Mouse (Mus musculus): ENCODE data around the gene Polr3e. TPM values are rescaled to one million over a fixed set of nuclear protein-coding genes. Genes with fewer than 3 reads are reported as not detected.

The Polr3e gene
- polyA plus RNA-seq, 1 experiment from 2014 or later, result 9.3 TPM

- Histone ChIP-seq H3K9ac (replicated peaks) (peak overlapping the region; percentile 31; the same call in 1 of the 2 replicates), H3K4me2 (ENCODE audit: low read depth, low read length) (peak overlapping the region; percentile 86), H3K36me3 (replicated peaks; ENCODE audit: insufficient read depth, low read length) (no peaks in the 10 kb centered on the region; the same call in 1 of the 2 replicates), H3K4me1 (ENCODE audit: insufficient read depth) (0 out of 2 replicates have a peak, but pooled peaks cover 5% of the 10 kb centered on the region), H3K4me3 (ENCODE audit: low read depth, low read length) (peak overlapping the region; percentile 91), H3K9me3 (ENCODE audit: low read length) (no peaks in the 10 kb centered on the region), H3K27me3 (ENCODE audit: insufficient read depth, low read length) (no peaks in the 10 kb centered on the region), H3K27ac (ENCODE audit: low read depth) (no peak overlapping the region)
- DNase-seq, result no peak
- ATAC-seq, result no peak
- TF ChIP-seq EP300 (IDR thresholded peaks at IDR 0.05; ENCODE audit: low read depth) (peak; percentile 71), CTCF (IDR thresholded peaks at IDR 0.05; ENCODE audit: low read depth) (no peak)
- WGBS (ENCODE audit: insufficient replicate concordance), result 5% methylated on average over 12 of the region's 12 CpGs
Observed at GRCm38 (mm10) chr7:120917279-120917591, 309 bp upstream of the Polr3e start.

GRCm38 (mm10) chr7:120918526-120918962 lies 1.0 kb downstream of the Polr3e start:
- Histone ChIP-seq H3K9me3 (ENCODE audit: low read length) (no peaks in the 10 kb centered on the region), H3K9ac (replicated peaks) (peak overlapping the region; percentile 89), H3K36me3 (replicated peaks; ENCODE audit: insufficient read depth, low read length) (peaks cover 4% of the 10 kb centered on the region; the same call in 1 of the 2 replicates), H3K4me2 (ENCODE audit: low read depth, low read length) (peak overlapping the region; percentile 86), H3K27me3 (ENCODE audit: insufficient read depth, low read length) (no peaks in the 10 kb centered on the region), H3K4me3 (ENCODE audit: low read depth, low read length) (peak overlapping the region; percentile 91), H3K4me1 (ENCODE audit: insufficient read depth) (peaks cover 7% of the 10 kb centered on the region; the same call in 1 of the 2 replicates), H3K27ac (ENCODE audit: low read depth) (peak overlapping the region; percentile 90)
- no peak for TF ChIP-seq EP300 (IDR thresholded peaks at IDR 0.05; ENCODE audit: low read depth)
- TF ChIP-seq CTCF (IDR thresholded peaks at IDR 0.05; ENCODE audit: low read depth), result no peak
- WGBS (ENCODE audit: insufficient replicate concordance), result 4% methylated on average over 10 of the region's 10 CpGs
- ATAC-seq (peak; percentile 58), DNase-seq (peak; percentile 71)

DNA sequence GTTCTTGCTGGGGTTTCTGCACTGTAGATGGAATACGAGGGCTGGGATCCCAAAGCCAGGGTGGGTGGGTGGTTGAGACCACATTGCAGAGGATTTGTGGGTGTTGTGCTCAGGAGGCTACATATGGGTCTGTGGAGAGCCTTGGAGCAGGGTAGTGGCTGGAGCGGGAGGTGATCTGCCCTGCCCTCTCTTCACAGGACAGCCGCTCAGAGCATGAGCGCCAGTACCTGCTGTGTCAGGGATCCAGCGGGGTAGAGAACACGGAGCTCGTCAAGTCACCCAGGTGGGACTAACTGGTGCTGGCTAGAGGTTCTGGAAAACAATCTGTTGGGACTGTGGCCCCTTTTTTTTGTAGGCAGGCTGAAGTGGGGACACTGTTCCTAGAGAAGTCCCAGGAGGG lies 15.6 kb downstream of the Polr3e start:
- TF ChIP-seq EP300 (IDR thresholded peaks at IDR 0.05; ENCODE audit: low read depth) (no peak), CTCF (IDR thresholded peaks at IDR 0.05; ENCODE audit: low read depth) (no peak)
- 80% methylated on average over 7 of the region's 7 CpGs for WGBS (ENCODE audit: insufficient replicate concordance)
- H3K27me3 ChIP-seq (ENCODE audit: insufficient read depth, low read length), result no peaks in the 10 kb centered on the region
- H3K36me3 ChIP-seq (replicated peaks; ENCODE audit: insufficient read depth, low read length), result peaks cover 55% of the 10 kb centered on the region
- ATAC-seq (no peak), DNase-seq (no peak)
- H3K9me3 ChIP-seq (ENCODE audit: low read length), result no peaks in the 10 kb centered on the region
- no peak overlapping the region for H3K27ac ChIP-seq (ENCODE audit: low read depth)
- no peak overlapping the region for H3K4me3 ChIP-seq (ENCODE audit: low read depth, low read length)
- no peak overlapping the region for H3K4me2 ChIP-seq (ENCODE audit: low read depth, low read length)
- H3K9ac ChIP-seq (replicated peaks), result no peak overlapping the region
- no peaks in the 10 kb centered on the region for H3K4me1 ChIP-seq (ENCODE audit: insufficient read depth)

- Histone ChIP-seq H3K27ac (ENCODE audit: low read depth) (no peak overlapping the region), H3K9me3 (ENCODE audit: low read length) (no peaks in the 10 kb centered on the region), H3K36me3 (replicated peaks; ENCODE audit: insufficient read depth, low read length) (peaks cover 56% of the 10 kb centered on the region), H3K27me3 (ENCODE audit: insufficient read depth, low read length) (no peaks in the 10 kb centered on the region), H3K4me1 (ENCODE audit: insufficient read depth) (no peaks in the 10 kb centered on the region), H3K4me3 (ENCODE audit: low read depth, low read length) (no peak overlapping the region), H3K9ac (replicated peaks) (no peak overlapping the region), H3K4me2 (ENCODE audit: low read depth, low read length) (no peak overlapping the region)
- 55% methylated on average over 4 of the region's 5 CpGs for WGBS (ENCODE audit: insufficient replicate concordance)
- peak; percentile 67 for ATAC-seq
- DNase-seq, result no peak
- TF ChIP-seq CTCF (IDR thresholded peaks at IDR 0.05; ENCODE audit: low read depth), result no peak
- TF ChIP-seq EP300 (IDR thresholded peaks at IDR 0.05; ENCODE audit: low read depth), result no peak
Observed at GRCm38 (mm10) chr7:120933680-120934195, 16.2 kb downstream of the Polr3e start.

GRCm38 (mm10) chr7:120934716-120935115 lies 17.2 kb downstream of the Polr3e start:
- Histone ChIP-seq H3K4me1 (ENCODE audit: insufficient read depth) (no peaks in the 10 kb centered on the region), H3K4me3 (ENCODE audit: low read depth, low read length) (no peak overlapping the region), H3K36me3 (replicated peaks; ENCODE audit: insufficient read depth, low read length) (peaks cover 55% of the 10 kb centered on the region), H3K9ac (replicated peaks) (no peak overlapping the region), H3K9me3 (ENCODE audit: low read length) (no peaks in the 10 kb centered on the region), H3K4me2 (ENCODE audit: low read depth, low read length) (no peak overlapping the region), H3K27ac (ENCODE audit: low read depth) (no peak overlapping the region), H3K27me3 (ENCODE audit: insufficient read depth, low read length) (no peaks in the 10 kb centered on the region)
- DNase-seq, result peak; percentile 68
- WGBS (ENCODE audit: insufficient replicate concordance), result 47% methylated on average over 5 of the region's 5 CpGs
- TF ChIP-seq EP300 (IDR thresholded peaks at IDR 0.05; ENCODE audit: low read depth), result no peak
- peak; percentile 92 for TF ChIP-seq CTCF (IDR thresholded peaks at IDR 0.05; ENCODE audit: low read depth)
- peak; percentile 63 for ATAC-seq

- Histone ChIP-seq H3K9me3 (ENCODE audit: low read length) (no peaks in the 10 kb centered on the region), H3K4me1 (ENCODE audit: insufficient read depth) (no peaks in the 10 kb centered on the region), H3K4me2 (ENCODE audit: low read depth, low read length) (no peak overlapping the region), H3K4me3 (ENCODE audit: low read depth, low read length) (no peak overlapping the region), H3K27ac (ENCODE audit: low read depth) (no peak overlapping the region), H3K9ac (replicated peaks) (no peak overlapping the region), H3K36me3 (replicated peaks; ENCODE audit: insufficient read depth, low read length) (peaks cover 56% of the 10 kb centered on the region), H3K27me3 (ENCODE audit: insufficient read depth, low read length) (no peaks in the 10 kb centered on the region)
- ATAC-seq, result no peak
- DNase-seq, result no peak
- TF ChIP-seq CTCF (IDR thresholded peaks at IDR 0.05; ENCODE audit: low read depth), result no peak
- 73% methylated on average over 4 of the region's 4 CpGs for WGBS (ENCODE audit: insufficient replicate concordance)
Observed at GRCm38 (mm10) chr7:120936522-120936921, 19.0 kb downstream of the Polr3e start.

Data from liver, postnatal 0 days (tissue).